Mouse (Mus musculus): ENCODE data around the gene Lurap1l. TPM values are rescaled to one million over a fixed set of nuclear protein-coding genes. Genes with fewer than 3 reads are reported as not detected.

The Lurap1l gene
- polyA plus RNA-seq, 2 experiments: 1.5 to 4.5 TPM

GRCm38 (mm10) chr4:80907973-80908372 lies 2.5 kb upstream of the Lurap1l start:
- Histone ChIP-seq H3K4me1 (replicated peaks; ENCODE audit: control insufficient read depth in 2 of 2, insufficient read depth in 2 of 2, low read length in 1 of 2) (no peaks in the 10 kb centered on the region), H3K4me3 (ENCODE audit: insufficient read depth in 1 of 2, low read depth in 2 of 2, low read length in 2 of 2) (no peak overlapping the region), H3K4me2 (ENCODE audit: low read depth) (no peak overlapping the region), H3K27ac (no peak overlapping the region), H3K36me3 (replicated peaks; ENCODE audit: control insufficient read depth, insufficient read depth, low read depth) (no peaks in the 10 kb centered on the region), H3K9ac (replicated peaks) (no peak overlapping the region), H3K9me3 (ENCODE audit: control insufficient read depth, low read length) (no peaks in the 10 kb centered on the region), H3K27me3 (ENCODE audit: control insufficient read depth, insufficient read depth, low read length) (peaks cover 5% of the 10 kb centered on the region; the same call in 1 of the 2 replicates)
- DNase-seq (ENCODE audit: low read depth in 3 of 3, low spot score in 3 of 3) (no peak), ATAC-seq (ENCODE audit: insufficient read depth) (no peak)
- TF ChIP-seq CTCF (IDR thresholded peaks at IDR 0.05; ENCODE audit: low read depth) (no peak), EP300 (IDR thresholded peaks at IDR 0.05; ENCODE audit: low read depth) (no peak)
- WGBS (ENCODE audit: insufficient replicate concordance): 61% methylated on average over 5 of the region's 5 CpGs

GRCm38 (mm10) chr4:80908902-80909301 lies 1.5 kb upstream of the Lurap1l start:
- ATAC-seq (ENCODE audit: insufficient read depth) (no peak), DNase-seq (ENCODE audit: low read depth in 3 of 3, low spot score in 3 of 3) (no peak)
- TF ChIP-seq CTCF (IDR thresholded peaks at IDR 0.05; ENCODE audit: low read depth) (no peak), EP300 (IDR thresholded peaks at IDR 0.05; ENCODE audit: low read depth) (no peak)
- Histone ChIP-seq H3K27me3 (ENCODE audit: control insufficient read depth, insufficient read depth, low read length) (peaks cover 5% of the 10 kb centered on the region; the same call in 1 of the 2 replicates), H3K36me3 (replicated peaks; ENCODE audit: control insufficient read depth, insufficient read depth, low read depth) (no peaks in the 10 kb centered on the region), H3K9me3 (ENCODE audit: control insufficient read depth, low read length) (no peaks in the 10 kb centered on the region), H3K4me2 (ENCODE audit: low read depth) (no peak overlapping the region), H3K4me1 (replicated peaks; ENCODE audit: control insufficient read depth in 2 of 2, insufficient read depth in 2 of 2, low read length in 1 of 2) (no peaks in the 10 kb centered on the region), H3K27ac (no peak overlapping the region), H3K4me3 (ENCODE audit: insufficient read depth in 1 of 2, low read depth in 2 of 2, low read length in 2 of 2) (no peak overlapping the region), H3K9ac (replicated peaks) (no peak overlapping the region)
- 63% methylated on average over 4 of the region's 4 CpGs for WGBS (ENCODE audit: insufficient replicate concordance)

- H3K4me3 ChIP-seq (ENCODE audit: insufficient read depth in 1 of 2, low read depth in 2 of 2, low read length in 2 of 2): peak overlapping the region; percentile 54 to 70
These were observed 640 bp downstream of the Lurap1l start for GRCm38 (mm10) chr4:80910871-80911701.

GRCm38 (mm10) chr4:80911706-80912540 lies 1.5 kb downstream of the Lurap1l start:
- Histone ChIP-seq H3K36me3 (replicated peaks; ENCODE audit: control insufficient read depth, insufficient read depth, low read depth) (no peaks in the 10 kb centered on the region), H3K27ac (no peak overlapping the region), H3K4me1 (replicated peaks; ENCODE audit: control insufficient read depth in 2 of 2, insufficient read depth in 2 of 2, low read length in 1 of 2) (0 out of 4 replicates have a peak, but pooled peaks cover 0 to 2% of the 10 kb centered on the region in 2 experiments), H3K9ac (replicated peaks) (no peak overlapping the region; the same call in 1 of the 2 replicates), H3K4me3 (ENCODE audit: insufficient read depth in 1 of 2, low read depth in 2 of 2, low read length in 2 of 2) (peak overlapping the region; percentile 54 to 70), H3K27me3 (ENCODE audit: control insufficient read depth, insufficient read depth, low read length) (peaks cover 5% of the 10 kb centered on the region; the same call in 1 of the 2 replicates), H3K9me3 (ENCODE audit: control insufficient read depth, low read length) (no peaks in the 10 kb centered on the region), H3K4me2 (ENCODE audit: low read depth) (peak overlapping the region; percentile 42)
- peak; percentile 73 for ATAC-seq (ENCODE audit: insufficient read depth)
- 3% methylated on average over 27 of the region's 27 CpGs for WGBS (ENCODE audit: insufficient replicate concordance)
- TF ChIP-seq CTCF (IDR thresholded peaks at IDR 0.05; ENCODE audit: low read depth) (peak; percentile 67), EP300 (IDR thresholded peaks at IDR 0.05; ENCODE audit: low read depth) (no peak)
- DNase-seq (ENCODE audit: low read depth in 3 of 3, low spot score in 3 of 3): peak in 2 of 3 experiments; percentile 0 to 16

More at GRCm38 (mm10) chr4:80910871-80911701, 640 bp downstream of the Lurap1l start:
- H3K9me3 ChIP-seq (ENCODE audit: control insufficient read depth, low read length): no peaks in the 10 kb centered on the region
- H3K4me2 ChIP-seq (ENCODE audit: low read depth): peak overlapping the region; percentile 42
- peak; percentile 40 for ATAC-seq (ENCODE audit: insufficient read depth)
- H3K9ac ChIP-seq (replicated peaks): peak overlapping the region; percentile 18
- under 1% methylated on average over 58 of the region's 58 CpGs for WGBS (ENCODE audit: insufficient replicate concordance)
- TF ChIP-seq EP300 (IDR thresholded peaks at IDR 0.05; ENCODE audit: low read depth) (no peak), CTCF (IDR thresholded peaks at IDR 0.05; ENCODE audit: low read depth) (no peak)
- H3K27me3 ChIP-seq (ENCODE audit: control insufficient read depth, insufficient read depth, low read length): peaks cover 5% of the 10 kb centered on the region; the same call in 1 of the 2 replicates
- no peak overlapping the region for H3K27ac ChIP-seq
- 0 out of 4 replicates have a peak, but pooled peaks cover 0 to 2% of the 10 kb centered on the region in 2 experiments for H3K4me1 ChIP-seq (replicated peaks; ENCODE audit: control insufficient read depth in 2 of 2, insufficient read depth in 2 of 2, low read length in 1 of 2)
- no peaks in the 10 kb centered on the region for H3K36me3 ChIP-seq (replicated peaks; ENCODE audit: control insufficient read depth, insufficient read depth, low read depth)
- DNase-seq (ENCODE audit: low read depth in 3 of 3, low spot score in 3 of 3): no peak
